Mouse (Mus musculus): Measurements from ENCODE around the gene Ccdc152. TPM values are rescaled to one million over a fixed set of nuclear protein-coding genes. Genes with fewer than 3 reads are reported as not detected.
A peak's percentile ranks its signal among the peaks of the same experiment; 100 is the strongest.
"Not testable (repeated sequence)": the region's sequence is repeated elsewhere in the genome, so short reads cannot be mapped to it uniquely, and the experiment has no call there.

The Ccdc152 gene
- polyA plus RNA-seq, 1 experiment = not detected

GRCm38 (mm10) chr15:3251718-3252067 lies 51.6 kb downstream of the Ccdc152 start:
- H3K36me3 ChIP-seq (ENCODE audit: control insufficient read depth, insufficient read depth) = no peaks in the 10 kb centered on the region
- no peaks in the 10 kb centered on the region for H3K79me3 ChIP-seq (ENCODE audit: low read depth)
- H3K4me3 ChIP-seq (ENCODE audit: insufficient read depth, poor library complexity, severe bottlenecking) = no peak overlapping the region
- TF ChIP-seq FOSL1 (IDR thresholded peaks at IDR 0.05; ENCODE audit: insufficient read depth, low read length, poor library complexity, severe bottlenecking) (no peak), CTCF (IDR thresholded peaks at IDR 0.05; ENCODE audit: control insufficient read depth, insufficient read depth, insufficient read length) (no peak), USF1 (IDR thresholded peaks at IDR 0.05; ENCODE audit: low read depth) (no peak), CEBPB (IDR thresholded peaks at IDR 0.05; ENCODE audit: low read depth) (no peak), MYOD1 (IDR thresholded peaks at IDR 0.05; ENCODE audit: control insufficient read depth, insufficient read length, low read depth) (no peak), MYOG (IDR thresholded peaks at IDR 0.05; ENCODE audit: control insufficient read depth, extremely low read depth, insufficient read length) (no peak), MAX (IDR thresholded peaks at IDR 0.05) (no peak)
- H3K79me2 ChIP-seq (ENCODE audit: control insufficient read depth, insufficient read depth) = no peaks in the 10 kb centered on the region
- H3K27me3 ChIP-seq (ENCODE audit: control insufficient read depth, insufficient read depth, insufficient read length) = no peaks in the 10 kb centered on the region
- H3ac ChIP-seq (ENCODE audit: control insufficient read depth, insufficient read length, low read depth) = no peak overlapping the region

DNA sequence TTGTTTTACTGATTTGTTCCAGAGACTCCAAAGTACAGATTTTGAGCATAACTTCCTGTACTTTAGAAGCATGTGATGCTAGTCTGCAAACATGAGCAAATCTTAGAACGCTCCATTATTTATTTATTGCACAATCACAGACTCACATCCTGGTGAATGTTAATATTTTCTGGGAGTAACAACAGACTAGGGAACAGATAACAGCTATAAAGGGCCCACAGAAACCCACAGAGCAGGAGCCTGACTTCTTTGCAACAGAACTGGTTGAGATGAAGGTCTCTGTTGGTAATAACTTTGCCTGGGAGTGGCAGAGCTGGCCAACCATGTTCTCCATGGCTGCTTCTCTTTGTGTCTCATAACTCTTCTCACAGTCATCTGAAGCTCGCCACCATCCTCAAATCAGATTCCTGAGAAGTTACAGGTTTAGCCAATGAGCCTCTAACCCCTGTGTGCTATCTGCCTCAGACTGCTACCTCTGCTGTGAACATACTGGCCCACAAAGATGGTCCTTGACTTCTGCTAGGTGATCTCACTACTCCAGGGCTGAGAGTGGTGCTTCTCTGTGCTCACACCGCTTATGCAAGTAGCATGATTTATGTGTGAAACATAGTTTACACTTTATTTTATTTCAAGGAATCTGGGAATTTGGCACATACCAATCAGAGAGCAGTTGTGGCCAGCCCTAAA lies 52.2 kb downstream of the Ccdc152 start:
- Histone ChIP-seq H3K4me3 (ENCODE audit: insufficient read depth, poor library complexity, severe bottlenecking) (no peak overlapping the region), H3K79me3 (ENCODE audit: low read depth) (no peaks in the 10 kb centered on the region), H3K36me3 (ENCODE audit: control insufficient read depth, insufficient read depth) (no peaks in the 10 kb centered on the region), H3K27me3 (ENCODE audit: control insufficient read depth, insufficient read depth, insufficient read length) (no peaks in the 10 kb centered on the region), H3K79me2 (ENCODE audit: control insufficient read depth, insufficient read depth) (no peaks in the 10 kb centered on the region), H3ac (ENCODE audit: control insufficient read depth, insufficient read length, low read depth) (no peak overlapping the region)
- TF ChIP-seq CEBPB (IDR thresholded peaks at IDR 0.05; ENCODE audit: low read depth) (peak; percentile 61), MAX (IDR thresholded peaks at IDR 0.05) (no peak)

DNA sequence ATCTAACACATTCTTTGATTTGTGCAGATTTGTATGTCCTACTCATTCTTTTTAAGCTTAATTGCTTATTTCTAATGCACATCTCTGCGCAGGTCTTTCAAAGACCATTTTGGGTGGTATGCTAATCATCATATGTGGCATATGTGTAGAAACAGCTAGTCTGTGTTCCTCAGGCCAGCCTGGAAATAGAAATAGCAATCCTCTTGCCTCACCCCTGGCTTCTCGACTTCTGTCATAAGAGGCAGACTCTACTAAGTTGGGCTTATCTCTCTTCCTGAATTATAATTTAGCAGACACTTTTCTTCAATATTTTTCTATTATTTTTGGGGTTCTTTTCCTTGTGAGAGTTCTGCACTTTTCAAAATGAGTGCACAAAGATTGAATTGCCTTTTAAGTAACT lies 52.7 kb downstream of the Ccdc152 start:
- H3K27me3 ChIP-seq (ENCODE audit: control insufficient read depth, insufficient read depth, insufficient read length) = no peaks in the 10 kb centered on the region
- no peaks in the 10 kb centered on the region for H3K79me2 ChIP-seq (ENCODE audit: control insufficient read depth, insufficient read depth)
- no peak overlapping the region for H3K4me3 ChIP-seq (ENCODE audit: insufficient read depth, poor library complexity, severe bottlenecking)
- no peaks in the 10 kb centered on the region for H3K36me3 ChIP-seq (ENCODE audit: control insufficient read depth, insufficient read depth)
- no peaks in the 10 kb centered on the region for H3K79me3 ChIP-seq (ENCODE audit: low read depth)
- TF ChIP-seq FOSL1 (IDR thresholded peaks at IDR 0.05; ENCODE audit: insufficient read depth, low read length, poor library complexity, severe bottlenecking) (no peak), USF1 (IDR thresholded peaks at IDR 0.05; ENCODE audit: low read depth) (no peak), CTCF (IDR thresholded peaks at IDR 0.05; ENCODE audit: control insufficient read depth, insufficient read depth, insufficient read length) (no peak), CEBPB (IDR thresholded peaks at IDR 0.05; ENCODE audit: low read depth) (no peak), MYOG (IDR thresholded peaks at IDR 0.05; ENCODE audit: control insufficient read depth, extremely low read depth, insufficient read length) (no peak), MYOD1 (IDR thresholded peaks at IDR 0.05; ENCODE audit: control insufficient read depth, insufficient read length, low read depth) (no peak), MAX (IDR thresholded peaks at IDR 0.05) (no peak)
- no peak overlapping the region for H3ac ChIP-seq (ENCODE audit: control insufficient read depth, insufficient read length, low read depth)

GRCm38 (mm10) chr15:3245036-3245435 lies 58.3 kb downstream of the Ccdc152 start:
- H3K27me3 ChIP-seq (ENCODE audit: control insufficient read depth, insufficient read depth, insufficient read length); H3K36me3 ChIP-seq (ENCODE audit: control insufficient read depth, insufficient read depth); H3ac ChIP-seq (ENCODE audit: control insufficient read depth, insufficient read length, low read depth); H3K79me3 ChIP-seq (ENCODE audit: low read depth); H3K4me3 ChIP-seq (ENCODE audit: insufficient read depth, poor library complexity, severe bottlenecking); H3K79me2 ChIP-seq (ENCODE audit: control insufficient read depth, insufficient read depth): not testable (repeated sequence)

- H3K27me3 ChIP-seq (ENCODE audit: control insufficient read depth, insufficient read depth, insufficient read length) = no peaks in the 10 kb centered on the region
- H3K36me3 ChIP-seq (ENCODE audit: control insufficient read depth, insufficient read depth) = no peaks in the 10 kb centered on the region
- H3ac ChIP-seq (ENCODE audit: control insufficient read depth, insufficient read length, low read depth) = no peak overlapping the region
- no peaks in the 10 kb centered on the region for H3K79me2 ChIP-seq (ENCODE audit: control insufficient read depth, insufficient read depth)
- no peak overlapping the region for H3K4me3 ChIP-seq (ENCODE audit: insufficient read depth, poor library complexity, severe bottlenecking)
- TF ChIP-seq MYOG (IDR thresholded peaks at IDR 0.05; ENCODE audit: control insufficient read depth, extremely low read depth, insufficient read length) (no peak), USF1 (IDR thresholded peaks at IDR 0.05; ENCODE audit: low read depth) (no peak), FOSL1 (IDR thresholded peaks at IDR 0.05; ENCODE audit: insufficient read depth, low read length, poor library complexity, severe bottlenecking) (no peak), MAX (IDR thresholded peaks at IDR 0.05) (no peak), CEBPB (IDR thresholded peaks at IDR 0.05; ENCODE audit: low read depth) (no peak), MYOD1 (IDR thresholded peaks at IDR 0.05; ENCODE audit: control insufficient read depth, insufficient read length, low read depth) (no peak), CTCF (IDR thresholded peaks at IDR 0.05; ENCODE audit: control insufficient read depth, insufficient read depth, insufficient read length) (no peak)
- no peaks in the 10 kb centered on the region for H3K79me3 ChIP-seq (ENCODE audit: low read depth)
Measured at GRCm38 (mm10) chr15:3237963-3238362, 65.4 kb downstream of the Ccdc152 start.

DNA sequence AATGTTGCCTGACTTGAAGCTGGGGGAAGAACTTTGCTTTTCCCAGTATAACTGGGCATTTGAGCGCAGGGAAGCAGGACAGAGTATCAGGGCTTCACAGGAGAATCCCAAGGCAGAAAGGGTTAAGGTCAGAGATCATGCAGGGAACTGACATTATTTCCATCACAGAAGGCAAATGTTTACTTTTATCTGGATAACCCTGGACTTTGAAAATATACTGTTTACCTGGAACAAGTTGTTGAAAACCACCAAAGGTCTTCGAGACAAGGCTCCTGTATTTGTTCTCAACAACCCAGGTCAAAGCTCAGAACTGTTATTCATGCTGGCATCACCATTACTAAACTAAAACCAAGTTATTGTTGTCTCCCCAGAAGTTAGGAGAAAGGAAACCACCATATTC lies 67.0 kb downstream of the Ccdc152 start:
- H3K79me3 ChIP-seq (ENCODE audit: low read depth) = no peaks in the 10 kb centered on the region
- no peaks in the 10 kb centered on the region for H3K36me3 ChIP-seq (ENCODE audit: control insufficient read depth, insufficient read depth)
- no peak overlapping the region for H3K4me3 ChIP-seq (ENCODE audit: insufficient read depth, poor library complexity, severe bottlenecking)
- no peaks in the 10 kb centered on the region for H3K79me2 ChIP-seq (ENCODE audit: control insufficient read depth, insufficient read depth)
- TF ChIP-seq FOSL1 (IDR thresholded peaks at IDR 0.05; ENCODE audit: insufficient read depth, low read length, poor library complexity, severe bottlenecking) = no peak
- no peak for TF ChIP-seq CEBPB (IDR thresholded peaks at IDR 0.05; ENCODE audit: low read depth)
- no peak for TF ChIP-seq USF1 (IDR thresholded peaks at IDR 0.05; ENCODE audit: low read depth)
- TF ChIP-seq CTCF (IDR thresholded peaks at IDR 0.05; ENCODE audit: control insufficient read depth, insufficient read depth, insufficient read length) = no peak
- TF ChIP-seq MAX (IDR thresholded peaks at IDR 0.05) = no peak
- no peak for TF ChIP-seq MYOD1 (IDR thresholded peaks at IDR 0.05; ENCODE audit: control insufficient read depth, insufficient read length, low read depth)
- no peak for TF ChIP-seq MYOG (IDR thresholded peaks at IDR 0.05; ENCODE audit: control insufficient read depth, extremely low read depth, insufficient read length)
- no peaks in the 10 kb centered on the region for H3K27me3 ChIP-seq (ENCODE audit: control insufficient read depth, insufficient read depth, insufficient read length)
- no peak overlapping the region for H3ac ChIP-seq (ENCODE audit: control insufficient read depth, insufficient read length, low read depth)
